Comparison of ENCODE assay signal across 19 mouse cellular contexts in the genomic region with DNA sequence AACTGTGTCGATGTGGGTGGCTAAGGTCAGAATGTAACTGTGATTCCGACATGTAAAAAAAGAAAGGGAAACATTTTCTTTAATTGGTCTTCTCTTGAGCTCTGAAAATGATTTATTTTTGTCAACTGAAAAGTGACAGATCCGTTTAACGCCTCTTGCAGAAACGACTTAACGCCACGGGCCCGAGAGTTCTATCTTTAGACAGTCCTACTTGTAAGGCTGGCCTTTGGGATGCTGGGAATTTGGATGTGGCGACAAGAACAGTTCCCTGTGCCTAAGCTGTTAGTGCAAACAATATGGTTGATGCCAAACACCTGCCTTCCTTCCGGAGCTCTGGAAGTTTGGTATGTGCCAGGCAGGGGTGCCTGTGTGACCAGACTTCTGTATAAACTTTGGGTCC. TPM values are rescaled to one million over a fixed set of nuclear protein-coding genes. Genes with fewer than 3 reads are reported as not detected.
DNase-seq lines count a peak whose midpoint lies in the region; ATAC-seq lines count a peak whose summit lies in the region.
"Had no signal": no experiment of that assay in that cellular context is flagged by ENCODE, and none has a peak within 500 bp of the region (broad histone marks: within the 10 kb centered on the region; RNA-seq: fewer than 3 reads in every experiment).

No protein-coding gene starts in this region.

- no peaks in the 10 kb centered on the region for H3K4me1 ChIP-seq in midbrain, embryonic 11.5 days (ENCODE audit: control insufficient read depth, insufficient read depth, low read length)
- H3K4me1 ChIP-seq in midbrain, embryonic 15.5 days: no peaks in the 10 kb centered on the region
- 0 out of 2 replicates have a peak, but pooled peaks cover 4% of the 10 kb centered on the region for H3K4me1 ChIP-seq in limb, embryonic 10.5 days
- H3K4me1 ChIP-seq: embryonic facial prominence, embryonic 10.5 days; embryonic facial prominence, embryonic 12.5 days; forebrain, embryonic 13.5 days; forebrain, embryonic 15.5 days had no signal

- 90% methylated on average over 10 of the region's 10 CpGs for WGBS in midbrain, embryonic 11.5 days
- 90% methylated on average over 10 of the region's 10 CpGs for WGBS in midbrain, embryonic 15.5 days
- WGBS in limb, embryonic 10.5 days: 86% methylated on average over 10 of the region's 10 CpGs

- ATAC-seq in midbrain, embryonic 11.5 days (ENCODE audit: low FRiP score): no peak
- no peak for ATAC-seq in midbrain, embryonic 15.5 days (replicated peaks)
- ATAC-seq: forebrain, embryonic 13.5 days; forebrain, embryonic 15.5 days had no signal

- H3K4me2 ChIP-seq in midbrain, embryonic 11.5 days: no peak overlapping the region
- H3K4me2 ChIP-seq in midbrain, embryonic 15.5 days: no peak overlapping the region
- H3K4me2 ChIP-seq: embryonic facial prominence, embryonic 12.5 days; forebrain, embryonic 13.5 days; forebrain, embryonic 15.5 days had no signal

- no peaks in the 10 kb centered on the region for H3K36me3 ChIP-seq in midbrain, embryonic 11.5 days (ENCODE audit: control insufficient read depth, insufficient read depth, low read length)
- H3K36me3 ChIP-seq in midbrain, embryonic 15.5 days (replicated peaks): no peaks in the 10 kb centered on the region
- H3K36me3 ChIP-seq in limb, embryonic 10.5 days: no peaks in the 10 kb centered on the region
- H3K36me3 ChIP-seq: embryonic facial prominence, embryonic 10.5 days; embryonic facial prominence, embryonic 12.5 days; forebrain, embryonic 15.5 days had no signal

- H3K27ac ChIP-seq in midbrain, embryonic 11.5 days (ENCODE audit: low read depth, low read length): no peak overlapping the region
- H3K27ac ChIP-seq in midbrain, embryonic 15.5 days: no peak overlapping the region
- H3K27ac ChIP-seq in limb, embryonic 10.5 days: no peak overlapping the region
- H3K27ac ChIP-seq: embryonic facial prominence, embryonic 10.5 days; embryonic facial prominence, embryonic 12.5 days; forebrain, embryonic 13.5 days; forebrain, embryonic 15.5 days had no signal

- no peak overlapping the region for H3K4me3 ChIP-seq in midbrain, embryonic 11.5 days (ENCODE audit: low read depth, low read length)
- no peak overlapping the region for H3K4me3 ChIP-seq in midbrain, embryonic 15.5 days
- no peak overlapping the region for H3K4me3 ChIP-seq in limb, embryonic 10.5 days
- H3K4me3 ChIP-seq: embryonic facial prominence, embryonic 10.5 days; embryonic facial prominence, embryonic 12.5 days; forebrain, embryonic 13.5 days; forebrain, embryonic 15.5 days had no signal

- no peaks in the 10 kb centered on the region; the same call in 1 of the 2 replicates for H3K9me3 ChIP-seq in midbrain, embryonic 11.5 days (ENCODE audit: control insufficient read depth, low read length)
- no peaks in the 10 kb centered on the region for H3K9me3 ChIP-seq in midbrain, embryonic 15.5 days
- no peaks in the 10 kb centered on the region for H3K9me3 ChIP-seq in limb, embryonic 10.5 days (replicated peaks)
- H3K9me3 ChIP-seq: embryonic facial prominence, embryonic 10.5 days; embryonic facial prominence, embryonic 12.5 days; forebrain, embryonic 13.5 days; forebrain, embryonic 15.5 days had no signal

- peak; percentile 24 for DNase-seq in heart, adult 11 months
- DNase-seq in heart, adult 8-10 months (ENCODE audit: low spot score): no peak
- peak; percentile 76 for DNase-seq in midbrain, embryonic 11.5 days (ENCODE audit: low spot score, missing footprints)
- peak; percentile 43 for DNase-seq in brain, adult 2 months (ENCODE audit: low read depth, low spot score)
- peak; percentile 24 for DNase-seq in limb, embryonic 10.5 days (ENCODE audit: low spot score)
- no peak for DNase-seq in testis, postnatal 14 days (ENCODE audit: low spot score)
- DNase-seq: adrenal gland, adult 2 months; adrenal gland, postnatal 10 days; adrenal gland, postnatal 25 days; cerebellum, adult 11-12 months; cerebellum, adult 2 months; cerebellum, adult 9-10 months; cerebellum, postnatal 10 days; cerebellum, postnatal 25 days had no signal

- H3K27me3 ChIP-seq in midbrain, embryonic 11.5 days (ENCODE audit: control insufficient read depth, insufficient read depth, low read length): no peaks in the 10 kb centered on the region
- H3K27me3 ChIP-seq in midbrain, embryonic 15.5 days (replicated peaks): no peaks in the 10 kb centered on the region
- H3K27me3 ChIP-seq in limb, embryonic 10.5 days (ENCODE audit: low read depth, poor library complexity, severe bottlenecking): no peaks in the 10 kb centered on the region
- H3K27me3 ChIP-seq: forebrain, embryonic 13.5 days; forebrain, embryonic 15.5 days had no signal

- no peak overlapping the region for H3K9ac ChIP-seq in midbrain, embryonic 11.5 days (ENCODE audit: low read length)
- no peak overlapping the region for H3K9ac ChIP-seq in midbrain, embryonic 15.5 days
- H3K9ac ChIP-seq: embryonic facial prominence, embryonic 12.5 days; forebrain, embryonic 13.5 days; forebrain, embryonic 15.5 days had no signal

RNA-seq across cellular contexts. Expression of gene Mylip, which starts 23.8 kb away (rescaled TPM):
- total RNA-seq in heart, adult 8-10 months (2022): 10 to 100 TPM; 14.3 to 28.1 (median 19.6) TPM
- 3.9 and 4.3 TPM in 2 replicates for polyA plus RNA-seq in midbrain, embryonic 11.5 days (2014; fragmentation: Nextera tagmentation; extraction: Ambion mirVana)
- 6.5 and 6.7 TPM in 2 replicates for polyA plus RNA-seq in midbrain, embryonic 15.5 days (2015; fragmentation: Nextera tagmentation; extraction: Ambion mirVana)
- 10.0 and 17.1 TPM in 2 replicates for polyA plus RNA-seq in limb, embryonic 10.5 days (2016; fragmentation: Nextera tagmentation; extraction: Ambion mirVana)

Comparison
In these comparisons a context has a peak if more than half of its experiments do, and no peak if none do; other contexts are left out.
1. DNase-seq: peak in heart, adult 11 months (single experiment), midbrain, embryonic 11.5 days (single experiment), brain, adult 2 months (single experiment) and limb, embryonic 10.5 days (single experiment); none in heart, adult 8-10 months (single experiment) and testis, postnatal 14 days (single experiment).